ENCODE assay signal across 8 mouse cellular contexts in genomic region chr7:139877167-139877792, GRCm38 (mm10). TPM values are rescaled to one million over a fixed set of nuclear protein-coding genes. Genes with fewer than 3 reads are reported as not detected.
DNase-seq lines count a peak whose midpoint lies in the region; ATAC-seq and TF ChIP-seq lines count a peak whose summit lies in the region.
"Had no signal": no experiment of that assay in that cellular context is flagged by ENCODE, and none has a peak within 500 bp of the region (broad histone marks: within the 10 kb centered on the region; RNA-seq: fewer than 3 reads in every experiment).

No protein-coding gene starts in this region.

- H3K4me1 ChIP-seq in liver, postnatal 0 days (ENCODE audit: insufficient read depth) = no peaks in the 10 kb centered on the region
- no peaks in the 10 kb centered on the region for H3K4me1 ChIP-seq in liver, embryonic 11.5 days (replicated peaks; ENCODE audit: control insufficient read depth, insufficient read depth, low read length)
- H3K4me1 ChIP-seq in small intestine, adult 2 months (ENCODE audit: control insufficient read depth, insufficient read depth, insufficient read length, low read length) = no peaks in the 10 kb centered on the region

- H3K27me3 ChIP-seq in liver, postnatal 0 days (ENCODE audit: insufficient read depth, low read length) = no peaks in the 10 kb centered on the region
- no peaks in the 10 kb centered on the region for H3K27me3 ChIP-seq in liver, embryonic 11.5 days (replicated peaks; ENCODE audit: control insufficient read depth, insufficient read depth, low read length)
- H3K27me3 ChIP-seq in small intestine, adult 2 months (ENCODE audit: control insufficient read depth, insufficient read depth, low read length) = no peaks in the 10 kb centered on the region

- WGBS in liver, postnatal 0 days (ENCODE audit: insufficient replicate concordance) = 62% methylated on average over 10 of the region's 10 CpGs
- 62% methylated on average over 10 of the region's 10 CpGs for WGBS in liver, embryonic 11.5 days
- 58% methylated on average over 10 of the region's 10 CpGs for WGBS in small intestine, adult 2 months

- no peak overlapping the region for H3K4me3 ChIP-seq in liver, postnatal 0 days (ENCODE audit: low read depth, low read length)
- no peak overlapping the region for H3K4me3 ChIP-seq in liver, embryonic 11.5 days (ENCODE audit: low read depth, low read length)
- H3K4me3 ChIP-seq in small intestine, adult 2 months (ENCODE audit: low read depth, low read length) = no peak overlapping the region

- peak; percentile 46 for TF ChIP-seq CTCF in liver, postnatal 0 days (IDR thresholded peaks at IDR 0.05; ENCODE audit: low read depth)
- TF ChIP-seq CTCF in small intestine, adult 2 months (IDR thresholded peaks at IDR 0.05; ENCODE audit: extremely low read depth, insufficient read length, insufficient replicate concordance, low read depth, low read length) = peak; percentile 24; the same call in 1 of the 2 replicates

- H3K36me3 ChIP-seq in liver, postnatal 0 days (replicated peaks; ENCODE audit: insufficient read depth, low read length) = no peaks in the 10 kb centered on the region
- no peaks in the 10 kb centered on the region for H3K36me3 ChIP-seq in liver, embryonic 11.5 days (ENCODE audit: control insufficient read depth, insufficient read depth, low read length)
- H3K36me3 ChIP-seq in small intestine, adult 2 months (ENCODE audit: control insufficient read depth, insufficient read depth, low read length) = no peaks in the 10 kb centered on the region

- H3K27ac ChIP-seq in liver, postnatal 0 days (ENCODE audit: low read depth) = no peak overlapping the region
- H3K27ac ChIP-seq in liver, embryonic 11.5 days (ENCODE audit: low read depth, low read length) = no peak overlapping the region
- no peak overlapping the region for H3K27ac ChIP-seq in small intestine, adult 2 months (ENCODE audit: insufficient read depth, low read depth, low read length)

- no peak for ATAC-seq in liver, postnatal 0 days
- ATAC-seq in liver, embryonic 11.5 days (replicated peaks; ENCODE audit: low FRiP score) = no peak

- no peak for DNase-seq in liver, postnatal 0 days
- DNase-seq in liver, embryonic 11.5 days (ENCODE audit: low spot score) = no peak
- peak; percentile 86 for DNase-seq in brain, adult 2 months (ENCODE audit: low read depth, low spot score)
- peak; percentile 27 for DNase-seq in embryo, embryonic 10.5 days (ENCODE audit: low spot score)
- DNase-seq in layer of hippocampus, postnatal 14 days (ENCODE audit: low spot score in 2 of 2) = peak; percentile 52 to 66
- DNase-seq in urinary bladder, adult 18-20 months (ENCODE audit: low spot score in 2 of 2) = no peak

- H3K9ac ChIP-seq in liver, postnatal 0 days (replicated peaks) = no peak overlapping the region
- H3K9ac ChIP-seq in liver, embryonic 11.5 days (ENCODE audit: low read depth, low read length) = no peak overlapping the region

- TF ChIP-seq POLR2A in small intestine, adult 2 months (IDR thresholded peaks at IDR 0.05; ENCODE audit: low read depth, low read length) = no peak

- TF ChIP-seq EP300 in liver, postnatal 0 days (IDR thresholded peaks at IDR 0.05; ENCODE audit: low read depth) = no peak

- no peaks in the 10 kb centered on the region for H3K9me3 ChIP-seq in liver, postnatal 0 days (ENCODE audit: low read length)
- no peaks in the 10 kb centered on the region for H3K9me3 ChIP-seq in liver, embryonic 11.5 days (ENCODE audit: control insufficient read depth, low read length)

- no peak overlapping the region for H3K4me2 ChIP-seq in liver, postnatal 0 days (ENCODE audit: low read depth, low read length)
- H3K4me2 ChIP-seq in liver, embryonic 11.5 days = no peak overlapping the region

RNA-seq across cellular contexts. Expression of gene Kndc1, which starts 17.2 kb away (rescaled TPM):
- not detected in 2 replicates for polyA plus RNA-seq in liver, postnatal 0 days (2015; fragmentation: Nextera tagmentation; extraction: Ambion mirVana)
- polyA plus RNA-seq in liver, embryonic 11.5 days (2014; fragmentation: Nextera tagmentation; extraction: Ambion mirVana) = not detected in 2 replicates
- 10 to 100 TPM; 78.2 to 96.6 TPM for total RNA-seq in layer of hippocampus, postnatal 14 days (2021)
- 0.16 and 0.18 TPM in 2 replicates for polyA plus RNA-seq in small intestine, adult 2 months (2012; rRNA removed)
- total RNA-seq: common myeloid progenitor, adult 5-6 weeks had no signal

RNA-seq across cellular contexts. Expression of gene Adgra1, which starts 43.3 kb away (rescaled TPM):
- not detected in 2 replicates for polyA plus RNA-seq in liver, postnatal 0 days (2015; fragmentation: Nextera tagmentation; extraction: Ambion mirVana)
- 0.08 TPM in 1 of 2 replicates, not detected in the other for polyA plus RNA-seq in liver, embryonic 11.5 days (2014; fragmentation: Nextera tagmentation; extraction: Ambion mirVana)
- 10 to 100 TPM; 43.6 to 61.8 TPM for total RNA-seq in layer of hippocampus, postnatal 14 days (2021)
- polyA plus RNA-seq in small intestine, adult 2 months (2012; rRNA removed) = 0.11 and 0.25 TPM in 2 replicates
- total RNA-seq: common myeloid progenitor, adult 5-6 weeks had no signal

Comparison
In these comparisons a context has a peak if more than half of its experiments do, and no peak if none do; other contexts are left out.
1. DNase-seq: peak in brain, adult 2 months (single experiment), embryo, embryonic 10.5 days (single experiment) and layer of hippocampus, postnatal 14 days (2 of 2); none in liver, postnatal 0 days (single experiment), liver, embryonic 11.5 days (single experiment) and urinary bladder, adult 18-20 months (0 of 2).